Mouse (Mus musculus) right cerebral cortex, postnatal 4 days (tissue): ENCODE measurements around the gene Lrit2.

Source experiments
- DNase-seq: peaks from one replicate; pipeline ENCODE4 v3.0.0-alpha.2; 2022

The Lrit2 gene

DNA sequence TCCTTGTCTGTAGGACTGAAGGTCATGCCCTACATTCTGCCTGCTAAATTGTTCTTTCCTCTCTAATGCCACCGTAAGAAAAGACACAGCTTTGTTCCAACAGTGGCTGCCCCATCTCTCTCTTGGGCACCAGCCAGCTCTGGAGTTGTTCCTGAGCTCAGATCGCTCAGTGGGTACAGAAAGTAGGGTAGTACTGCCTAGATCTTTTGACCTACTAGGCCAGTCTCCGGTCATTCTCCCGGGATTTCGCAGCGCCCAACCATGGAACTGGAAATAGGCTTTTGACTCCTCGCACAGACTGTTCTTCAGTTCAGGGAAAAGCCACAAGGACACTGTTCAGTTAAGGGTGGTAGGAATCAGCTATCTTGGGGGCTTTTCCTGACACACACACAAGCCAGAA, 45.2 kb downstream of the Lrit2 start:
- DNase-seq, result no peak

DNA sequence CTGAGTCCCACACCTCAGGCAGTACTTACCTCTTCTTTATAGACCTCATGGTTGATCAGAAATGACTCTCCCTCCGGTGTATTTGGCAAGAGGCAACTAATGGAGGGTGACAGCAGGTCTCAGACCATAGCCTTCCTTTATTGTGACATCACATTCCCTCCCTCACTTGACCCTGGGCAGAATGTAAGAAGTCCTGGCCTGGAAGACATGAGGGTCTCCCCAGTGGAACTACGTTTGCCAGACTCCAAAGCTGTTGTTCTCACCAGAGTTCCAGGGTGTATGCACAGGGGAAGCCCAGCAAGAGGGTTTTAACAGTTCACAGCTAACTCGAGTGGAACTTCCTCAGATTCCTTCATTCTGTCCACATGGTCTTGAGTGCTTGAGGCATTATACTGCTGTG, 46.2 kb downstream of the Lrit2 start, which contains the start of gene 2610528A11Rik:
Gene 2610528A11Rik, minus strand, starts transcription at position 101 of the 400 bp plus-strand sequence.
- DNase-seq, result no peak

DNA sequence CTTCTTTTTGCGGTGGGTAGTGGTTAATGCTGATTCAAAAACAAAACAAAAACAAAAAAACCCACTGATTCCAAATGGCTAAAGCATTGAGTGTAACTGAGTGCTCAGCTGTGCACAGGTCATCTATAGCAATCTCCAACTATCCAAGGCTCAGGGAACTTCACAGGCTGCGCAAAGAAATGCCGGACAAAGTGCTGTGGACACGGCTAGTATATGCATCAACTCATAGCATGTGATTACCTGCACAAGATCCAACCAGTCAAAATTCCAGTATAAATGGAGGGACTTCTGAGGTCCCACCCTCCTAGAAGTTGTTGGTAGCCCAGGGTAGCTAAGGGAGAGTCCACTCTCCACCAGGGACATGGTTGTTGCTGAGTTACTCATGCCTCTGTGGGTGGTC, 51.5 kb downstream of the Lrit2 start:
- no peak for DNase-seq
